Mouse (Mus musculus): ENCODE results near the gene Scgb2b15.
"Not testable (repeated sequence)": the region's sequence is repeated elsewhere in the genome, so short reads cannot be mapped to it uniquely, and the experiment has no call there.

The Scgb2b15 gene

DNA sequence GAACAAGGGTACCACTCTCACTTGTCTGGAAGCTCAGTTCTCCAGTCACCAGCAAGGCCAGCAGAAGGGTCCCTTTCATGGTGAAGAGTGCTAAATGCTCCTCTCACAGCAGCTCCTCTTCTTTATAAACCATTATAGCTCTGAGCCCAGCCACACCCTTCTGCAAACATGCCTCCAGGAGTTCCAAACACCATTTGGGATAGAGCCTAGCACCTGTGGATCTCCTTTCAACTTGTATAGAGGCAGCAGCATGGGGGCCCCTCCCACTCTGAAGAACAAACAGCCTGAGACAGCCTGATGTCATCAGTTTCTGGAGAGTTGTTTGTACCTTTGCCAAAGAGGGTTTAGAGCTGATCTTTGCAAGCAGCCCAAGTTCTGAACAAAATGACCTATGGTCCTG is at the start of gene Scgb2b15:
TSS of gene Scgb2b15 (minus strand) at position 101 of the 400 bp plus-strand sequence.
- not testable (repeated sequence) for DNase-seq (ENCODE audit: low read depth)

DNA sequence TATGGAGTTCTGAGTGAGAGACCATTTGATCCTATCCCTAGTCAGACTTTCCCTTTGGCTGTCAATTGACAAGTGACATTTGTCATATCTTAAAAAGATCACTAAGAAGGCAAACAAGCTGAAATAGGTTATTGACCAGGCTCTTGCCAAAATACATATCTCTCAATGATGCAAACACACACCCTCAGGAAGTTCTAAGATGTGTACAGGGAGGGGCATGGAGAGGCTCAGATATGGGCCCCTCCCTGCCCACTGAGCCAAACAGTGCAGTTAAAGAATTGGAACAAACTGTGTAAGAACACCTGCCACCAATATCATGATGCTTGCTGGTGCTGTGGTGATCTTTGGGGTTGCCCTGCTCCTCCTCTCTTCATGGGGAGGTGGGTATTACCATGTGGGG is 6.8 kb upstream of the Scgb2b15 start, which contains the start of gene Scgb1b15:
TSS of gene Scgb1b15 (plus strand) at position 301 of the 400 bp plus-strand sequence.
- not testable (repeated sequence) for DNase-seq (ENCODE audit: low read depth)
